Mouse (Mus musculus) left cerebral cortex, adult 2 months (tissue): Measurements from ENCODE around the gene Fn1. TPM values are rescaled to one million over a fixed set of nuclear protein-coding genes. Genes with fewer than 3 reads are reported as not detected.

ENCODE experiments used
- DNase-seq, 2 experiments: peaks; one replicate each; pipeline ENCODE4 v3.0.0; 2021 to 2022; ENCODE audit warnings: low spot score in 2 of 2, mixed read lengths in 1 of 2; ENCODE audit errors: extremely low spot score in 1 of 2
- H3K27ac ChIP-seq: fragments of 200-600 bp; 2 replicates; pipeline ENCODE4 v1.8.1; 2022
- H3K4me3 ChIP-seq: fragments of 200-600 bp; 2 replicates; pipeline ENCODE4 v1.8.1; 2022
- CTCF ChIP-seq: fragments of 200-600 bp; IDR thresholded peaks from 2 replicates; pipeline ENCODE4 v1.8.1; 2022; ENCODE audit warnings: antibody characterized with exemption, mild to moderate bottlenecking, moderate library complexity
- intact Hi-C: fragments of 180-260 bp; cut with DNase I; formaldehyde crosslinking; loops from one replicate; pipeline ENCODE4 v1.15.1; 2025
- total RNA-seq, 2 experiments: library from RNA; stranded (reverse); gene quantifications; 2 replicates each; pipeline ENCODE4 v1.2.3; 2021

Gene Fn1
- total RNA-seq, 2 experiments from 2014 or later, result 40.8 to 52.0 TPM

- Histone ChIP-seq H3K4me3 (no peak overlapping the region), H3K27ac (no peak overlapping the region)
- TF ChIP-seq CTCF, result no peak
- DNase-seq, result no peak
- intact Hi-C loops, result no loop called here
These were observed 69.1 kb downstream of the Fn1 start for GRCm38 (mm10) chr1:71583900-71584299.

- DNase-seq, result no peak
- no peak for TF ChIP-seq CTCF
- Histone ChIP-seq H3K4me3 (no peak overlapping the region), H3K27ac (no peak overlapping the region)
- intact Hi-C loops, result no loop called here
These were observed 69.7 kb downstream of the Fn1 start for GRCm38 (mm10) chr1:71583302-71583701.

GRCm38 (mm10) chr1:71580408-71580807, 72.6 kb downstream of the Fn1 start:
- no peak for TF ChIP-seq CTCF
- H3K27ac ChIP-seq, result no peak overlapping the region
- no peak for DNase-seq
- H3K4me3 ChIP-seq, result no peak overlapping the region
- intact Hi-C loops, result no loop called here

- intact Hi-C loops, result loop anchor here (10.0 kb wide), 1 partner anchor 545 kb away; no protein-coding TSS in a partner anchor
- Histone ChIP-seq H3K27ac (no peak overlapping the region), H3K4me3 (no peak overlapping the region)
- no peak for TF ChIP-seq CTCF
- DNase-seq, result no peak
These were observed 73.5 kb downstream of the Fn1 start for GRCm38 (mm10) chr1:71579526-71579925.

- Histone ChIP-seq H3K4me3 (no peak overlapping the region), H3K27ac (no peak overlapping the region)
- intact Hi-C loops, result loop anchor here (10.0 kb wide), 1 partner anchor 548 kb away; no protein-coding TSS in a partner anchor
- DNase-seq, result no peak
- TF ChIP-seq CTCF, result no peak
These were observed 76.2 kb downstream of the Fn1 start for GRCm38 (mm10) chr1:71576837-71577236.

GRCm38 (mm10) chr1:71575987-71576386, 77.0 kb downstream of the Fn1 start:
- no peak overlapping the region for H3K4me3 ChIP-seq
- no peak for DNase-seq
- intact Hi-C loops, result loop anchor here (10.0 kb wide), 1 partner anchor 549 kb away; no protein-coding TSS in a partner anchor
- H3K27ac ChIP-seq, result no peak overlapping the region
- TF ChIP-seq CTCF, result no peak

GRCm38 (mm10) chr1:71570116-71570515, 82.9 kb downstream of the Fn1 start:
- intact Hi-C loops, result loop anchor here (10.0 kb wide), 1 partner anchor 555 kb away; no protein-coding TSS in a partner anchor
- DNase-seq, result no peak
- TF ChIP-seq CTCF, result no peak
- Histone ChIP-seq H3K4me3 (no peak overlapping the region), H3K27ac (no peak overlapping the region)

- H3K27ac ChIP-seq, result no peak overlapping the region
- intact Hi-C loops, result no loop called here
- no peak for DNase-seq
- TF ChIP-seq CTCF, result no peak
- H3K4me3 ChIP-seq, result no peak overlapping the region
These were observed 85.0 kb downstream of the Fn1 start for GRCm38 (mm10) chr1:71567884-71568605.

GRCm38 (mm10) chr1:71564291-71564690, 88.7 kb downstream of the Fn1 start:
- no peak overlapping the region for H3K4me3 ChIP-seq
- no peak overlapping the region for H3K27ac ChIP-seq
- intact Hi-C loops, result no loop called here
- DNase-seq, result no peak
- no peak for TF ChIP-seq CTCF

GRCm38 (mm10) chr1:71560626-71561025, 92.4 kb downstream of the Fn1 start:
- intact Hi-C loops, result no loop called here
- DNase-seq, result no peak
- Histone ChIP-seq H3K27ac (no peak overlapping the region), H3K4me3 (no peak overlapping the region)
- TF ChIP-seq CTCF, result no peak

- Histone ChIP-seq H3K4me3 (peak within 1 kb of the TSS; percentile 92), H3K27ac (peak within 1 kb of the TSS; percentile 71)
- no peak for TF ChIP-seq CTCF
- intact Hi-C loops, result no loop called here
- peak; percentile 76 to 88 for DNase-seq
These were observed 96.0 kb downstream of the Fn1 start, which contains the start of gene Atic for GRCm38 (mm10) chr1:71556688-71557612. Gene Atic, plus strand, starts transcription at chr1:71557150.

- H3K27ac ChIP-seq, result no peak overlapping the region
- no peak for DNase-seq
- no peak overlapping the region for H3K4me3 ChIP-seq
- intact Hi-C loops, result no loop called here
- TF ChIP-seq CTCF, result no peak
These were observed 102.3 kb downstream of the Fn1 start for GRCm38 (mm10) chr1:71550626-71551195.
